Mouse (Mus musculus) heart, postnatal 0 days (tissue): ENCODE results near the gene Fcho1. TPM values are rescaled to one million over a fixed set of nuclear protein-coding genes. Genes with fewer than 3 reads are reported as not detected.

Source experiments
- ATAC-seq: fragments of 200-750 bp; cut with Nextera tagmentation; 2 replicates; pipeline ENCODE4 v1.8.0; 2017; ENCODE audit warnings: low read depth, moderate number of reproducible peaks, moderate library complexity; ENCODE audit not compliant: insufficient read depth
- DNase-seq: peaks from one replicate; pipeline ENCODE4 v3.0.0-alpha.2; 2016; ENCODE audit warnings: low spot score
- H3K27ac ChIP-seq: fragments of 300-500 bp; sonication (generic); 2 replicates; pipeline ENCODE4 v1.5.1; 2014; ENCODE audit warnings: low read depth, mild to moderate bottlenecking
- H3K27me3 ChIP-seq: fragments of 300-500 bp; sonication (generic); 2 replicates; pipeline ENCODE4 v1.6.1; 2014; ENCODE audit warnings: low read length, mixed read lengths; ENCODE audit not compliant: control insufficient read depth, insufficient read depth
- H3K36me3 ChIP-seq: fragments of 300-500 bp; sonication (generic); replicated peaks from 2 replicates; pipeline ENCODE4 v1.6.1; 2014; ENCODE audit warnings: low read length, mixed read lengths; ENCODE audit not compliant: control insufficient read depth, insufficient read depth
- H3K4me1 ChIP-seq: fragments of 300-500 bp; sonication (generic); 2 replicates; pipeline ENCODE4 v1.6.1; 2014; ENCODE audit warnings: antibody characterized with exemption; ENCODE audit not compliant: control insufficient read depth, insufficient read depth
- H3K4me2 ChIP-seq: fragments of 300-500 bp; sonication (generic); 2 replicates; pipeline ENCODE4 v1.6.1; 2014; ENCODE audit warnings: low read depth, mild to moderate bottlenecking, low read length, moderate library complexity
- H3K4me3 ChIP-seq: fragments of 300-500 bp; sonication (generic); 2 replicates; pipeline ENCODE4 v1.5.1; 2014; ENCODE audit warnings: low read depth, low read length
- H3K9ac ChIP-seq: fragments of 300-500 bp; sonication (generic); replicated peaks from 2 replicates; pipeline ENCODE4 v1.6.1; 2014; ENCODE audit warnings: low read depth, low read length, mixed read lengths
- H3K9me3 ChIP-seq: fragments of 300-500 bp; sonication (generic); replicated peaks from 2 replicates; pipeline ENCODE4 v1.6.1; 2016; ENCODE audit warnings: low read length; ENCODE audit not compliant: control insufficient read depth
- CTCF ChIP-seq: IDR thresholded peaks from 2 replicates; pipeline ENCODE4 v1.5.1; 2016; ENCODE audit warnings: antibody characterized with exemption, control low read depth, low read depth
- EP300 ChIP-seq: IDR thresholded peaks from 2 replicates; pipeline ENCODE4 v1.6.1; 2016; ENCODE audit warnings: antibody characterized with exemption, low read depth
- WGBS: fragments of 180-500 bp; shearing (Covaris S2); extraction: QIAGEN DNeasy Blood & Tissue Kit; methylation state at CpG from one replicate; pipeline ENCODE4 v1.1.7; 2014; 5-methylcytosine and 5-hydroxymethylcytosine counted together
- polyA plus RNA-seq: library from polyadenylated mRNA; unstranded; fragments of >200 nt; fragmentation: Nextera tagmentation; extraction: Ambion mirVana; gene quantifications from 2 replicates; pipeline ENCODE4 v1.2.1, GENCODE M21; 2015
- total RNA-seq: library from RNA; depleted of rRNA; stranded (reverse); fragments of >200 nt; gene quantifications from 2 replicates; pipeline ENCODE4 v1.2.3, GENCODE M21; 2014; ENCODE audit warnings: low replicate concordance

Fcho1 gene
- total and polyA plus RNA-seq, 2 experiments from 2014 or later, result 0.04 to 0.92 TPM

DNA sequence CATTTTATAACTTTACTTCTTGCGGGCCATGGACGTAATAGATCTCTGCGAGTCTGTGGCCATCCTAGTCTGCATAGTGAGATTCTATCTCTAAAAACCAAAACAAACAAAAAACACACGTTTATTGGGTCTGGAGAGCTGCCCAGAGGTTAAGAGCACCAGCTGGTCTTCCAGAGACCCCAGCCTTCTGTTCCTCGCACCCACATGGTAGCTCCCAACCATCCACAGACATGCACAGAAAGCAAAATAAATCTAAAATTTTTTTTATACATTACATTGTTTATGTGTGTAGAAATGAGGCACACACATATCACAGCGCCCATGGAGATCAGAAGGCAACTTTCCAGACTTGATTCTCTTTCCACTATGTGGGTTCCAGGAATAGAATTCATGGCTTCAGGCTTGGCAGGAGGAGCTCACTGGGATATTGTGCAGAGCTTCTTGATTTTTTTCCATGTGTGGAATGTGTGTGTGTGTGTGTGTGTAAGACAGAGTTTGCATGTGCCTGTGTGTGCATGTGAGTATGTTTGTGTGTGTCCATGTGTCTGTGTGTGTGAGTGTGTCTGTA, 53.3 kb downstream of the Fcho1 start:
- DNase-seq (no peak), ATAC-seq (no peak)
- Histone ChIP-seq H3K9ac (no peak overlapping the region), H3K27me3 (no peaks in the 10 kb centered on the region), H3K9me3 (no peaks in the 10 kb centered on the region), H3K36me3 (no peaks in the 10 kb centered on the region), H3K4me3 (peak overlapping the region; percentile 51; the same call in 1 of the 2 replicates), H3K27ac (peak overlapping the region; percentile 56), H3K4me2 (peak overlapping the region; percentile 85), H3K4me1 (peaks cover 28% of the 10 kb centered on the region)
- TF ChIP-seq CTCF, result no peak
- no peak for TF ChIP-seq EP300
- 59% methylated on average over 6 of the region's 6 CpGs for WGBS

DNA sequence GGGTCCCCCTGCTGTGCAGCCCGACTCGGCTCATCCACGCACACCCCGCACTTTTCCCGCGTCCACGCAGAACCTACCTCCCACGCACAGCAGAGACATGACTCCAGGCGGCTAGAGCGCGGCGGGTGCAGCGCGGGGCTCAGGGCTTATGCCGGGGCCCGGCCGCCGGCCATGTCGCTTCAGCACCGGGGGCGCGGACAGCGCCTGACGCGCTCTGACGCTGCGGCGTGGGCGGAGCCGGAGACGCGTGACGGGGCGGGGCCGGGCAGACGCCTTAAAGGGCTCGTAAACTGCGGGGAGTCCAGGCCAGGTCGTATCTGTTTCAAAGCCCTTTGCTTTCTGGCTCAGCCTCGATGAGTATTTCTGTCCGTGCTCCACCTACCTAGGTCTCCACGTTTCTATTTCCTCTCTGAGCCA, 54.0 kb downstream of the Fcho1 start, which contains the start of gene Unc13a:
Gene Unc13a, minus strand, starts transcription at position 209 of the 417 bp plus-strand sequence.
- H3K36me3 ChIP-seq, result no peaks in the 10 kb centered on the region
- H3K27ac ChIP-seq, result peak within 1 kb of the TSS; percentile 56
- H3K9me3 ChIP-seq, result no peaks in the 10 kb centered on the region

DNA sequence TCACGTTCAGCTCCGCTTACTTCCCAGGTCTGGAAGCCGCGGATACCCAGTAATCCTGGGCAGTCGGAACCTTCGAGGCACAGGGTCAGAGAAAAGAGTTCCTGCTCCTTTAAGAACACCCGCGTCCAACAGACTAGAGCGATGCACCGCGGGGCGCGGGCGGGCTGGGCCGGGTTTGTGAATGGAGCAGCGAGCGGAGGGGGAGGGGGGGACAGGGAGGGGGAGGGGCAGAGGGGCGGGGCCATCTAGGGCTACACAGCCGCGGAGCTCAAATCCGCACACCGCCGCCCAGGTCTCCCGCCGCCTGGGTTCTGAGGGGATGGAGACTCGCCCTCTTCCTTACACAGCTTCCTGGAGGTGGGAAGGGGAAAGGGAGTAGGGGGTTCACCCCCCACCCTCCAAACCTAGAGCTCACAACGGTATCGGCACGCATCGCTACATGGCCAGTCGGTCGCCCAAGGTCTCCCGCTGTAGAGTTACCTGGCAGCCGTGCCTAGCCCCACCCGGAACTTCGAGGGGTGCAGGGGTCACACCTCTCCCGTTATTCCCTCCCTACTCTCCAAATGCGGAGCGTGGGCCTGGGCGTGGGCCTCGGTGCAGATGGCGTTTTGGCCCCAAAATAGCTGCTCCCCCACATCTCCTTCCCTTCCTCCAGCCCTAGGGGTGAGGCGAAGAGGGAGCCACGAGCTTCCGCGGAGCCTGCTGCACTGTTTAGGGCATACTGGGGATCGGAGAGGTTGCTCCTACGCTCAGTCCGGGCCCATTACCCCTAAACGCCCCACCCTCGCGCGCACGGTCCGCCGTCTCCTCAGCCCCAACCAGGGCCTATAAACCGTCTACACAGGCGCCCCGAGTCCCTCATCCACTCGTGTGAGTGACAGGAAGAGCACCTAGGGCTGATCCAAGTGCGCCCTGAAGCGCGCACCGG, 54.6 kb downstream of the Fcho1 start:
- ATAC-seq (peak; percentile 15), DNase-seq (no peak)
- Histone ChIP-seq H3K9ac (no peak overlapping the region), H3K4me3 (peak overlapping the region; percentile 51), H3K4me2 (peak overlapping the region; percentile 85), H3K27ac (no peak overlapping the region), H3K27me3 (no peaks in the 10 kb centered on the region), H3K4me1 (peaks cover 37% of the 10 kb centered on the region), H3K36me3 (no peaks in the 10 kb centered on the region), H3K9me3 (no peaks in the 10 kb centered on the region)
- no peak for TF ChIP-seq EP300
- no peak for TF ChIP-seq CTCF
- under 1% methylated on average over 53 of the region's 64 CpGs for WGBS

More for the DNA sequence above, 54.0 kb downstream of the Fcho1 start, which contains the start of gene Unc13a:
- ATAC-seq (peak; percentile 66), DNase-seq (peak; percentile 87)
- Histone ChIP-seq H3K4me1 (peaks cover 30% of the 10 kb centered on the region), H3K27me3 (no peaks in the 10 kb centered on the region), H3K9ac (no peak within 1 kb of the TSS), H3K4me2 (peak within 1 kb of the TSS; percentile 85), H3K4me3 (peak within 1 kb of the TSS; percentile 51)
- TF ChIP-seq EP300, result peak; percentile 29; the same call in 1 of the 2 replicates
- no peak for TF ChIP-seq CTCF
- WGBS, result under 1% methylated on average over 38 of the region's 42 CpGs

DNA sequence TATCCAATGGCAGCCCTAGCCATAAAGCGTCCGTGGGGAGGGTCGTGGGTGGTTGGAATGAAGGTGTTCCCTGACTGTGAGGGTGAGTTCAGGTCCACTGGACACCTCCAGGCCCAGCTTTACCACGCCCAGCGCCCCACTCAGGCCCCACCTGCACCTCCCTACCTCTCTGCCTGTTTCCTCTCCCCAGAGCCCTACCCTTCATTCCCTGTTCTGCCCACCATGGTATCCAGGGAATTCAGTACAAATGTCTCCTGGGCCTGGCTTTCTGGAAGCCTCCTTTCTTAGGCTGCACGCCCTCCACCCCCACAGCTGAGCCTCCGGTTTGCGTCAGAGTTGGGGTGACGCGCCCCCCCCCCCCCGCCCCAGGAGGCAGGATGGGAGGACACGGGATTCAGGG, 55.3 kb downstream of the Fcho1 start:
- 16% methylated on average over 9 of the region's 12 CpGs for WGBS
- H3K4me1 ChIP-seq, result peaks cover 38% of the 10 kb centered on the region
- H3K9ac ChIP-seq, result no peak overlapping the region
- H3K36me3 ChIP-seq, result no peaks in the 10 kb centered on the region
- no peak for TF ChIP-seq CTCF
- TF ChIP-seq EP300, result no peak
- H3K4me3 ChIP-seq, result peak overlapping the region; percentile 51
- peak overlapping the region; percentile 85 for H3K4me2 ChIP-seq
- H3K27me3 ChIP-seq, result no peaks in the 10 kb centered on the region
- no peak for ATAC-seq
- DNase-seq, result no peak
- H3K27ac ChIP-seq, result no peak overlapping the region
- H3K9me3 ChIP-seq, result no peaks in the 10 kb centered on the region

DNA sequence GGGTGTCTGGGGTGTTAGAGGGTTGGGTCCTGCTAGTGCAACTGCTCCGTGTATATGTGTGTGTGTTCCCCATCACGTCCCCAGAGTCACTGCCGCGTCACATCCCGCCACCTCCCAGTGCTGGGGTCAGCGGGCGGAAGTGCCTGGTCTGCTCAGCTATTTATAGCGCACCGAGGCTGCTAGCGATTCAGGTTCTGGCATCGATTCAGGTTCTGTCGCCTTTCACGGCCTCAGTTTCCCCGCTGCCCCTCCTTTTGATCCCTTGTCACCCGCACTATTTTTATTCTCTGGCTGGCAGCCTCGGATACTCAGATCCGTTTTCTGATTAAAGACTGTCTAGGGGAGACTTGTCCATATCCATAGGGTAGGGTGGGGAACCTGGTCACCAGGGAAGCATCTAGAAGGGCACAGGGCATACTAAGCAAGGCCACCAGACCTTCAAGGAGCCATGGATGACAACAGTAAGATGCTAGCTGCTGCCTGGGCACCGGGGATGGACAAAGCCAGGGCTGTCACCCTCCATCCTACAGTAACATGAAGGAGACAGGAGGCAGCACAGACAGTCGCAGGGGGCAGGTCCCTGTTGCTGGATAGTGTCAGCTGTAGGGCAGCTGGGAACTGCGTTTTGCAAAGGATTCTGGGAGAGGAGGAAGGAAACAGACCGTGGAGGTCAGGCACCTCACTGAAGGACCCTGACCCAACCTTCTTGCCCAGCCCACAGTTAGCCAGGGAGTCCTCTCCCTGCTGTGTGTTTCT, 57.1 kb downstream of the Fcho1 start:
- Histone ChIP-seq H3K9ac (no peak overlapping the region; the same call in 1 of the 2 replicates), H3K4me3 (peak overlapping the region; percentile 27)
- under 1% methylated on average over 21 of the region's 21 CpGs for WGBS

More for the DNA sequence above, 57.1 kb downstream of the Fcho1 start:
- no peaks in the 10 kb centered on the region for H3K27me3 ChIP-seq
- peak overlapping the region; percentile 59 for H3K4me2 ChIP-seq
- peaks cover 38% of the 10 kb centered on the region for H3K4me1 ChIP-seq
- TF ChIP-seq CTCF, result no peak
- peak; percentile 47; the same call in 1 of the 2 replicates for TF ChIP-seq EP300
- H3K27ac ChIP-seq, result peak overlapping the region; percentile 78
- DNase-seq (peak; percentile 86), ATAC-seq (peak; percentile 68)
- no peaks in the 10 kb centered on the region for H3K9me3 ChIP-seq
- no peaks in the 10 kb centered on the region for H3K36me3 ChIP-seq
